Mouse (Mus musculus) lung, embryonic 14.5 days (tissue): ENCODE results near the gene Atat1. TPM values are rescaled to one million over a fixed set of nuclear protein-coding genes. Genes with fewer than 3 reads are reported as not detected.

ENCODE experiments used
- ATAC-seq: fragments of 200-750 bp; cut with Nextera tagmentation; 2 replicates; pipeline ENCODE4 v1.8.0; 2017; ENCODE audit warnings: mild to moderate bottlenecking, moderate TSS enrichment, moderate library complexity; ENCODE audit not compliant: insufficient read depth
- DNase-seq: peaks from one replicate; pipeline ENCODE4 v3.0.0-alpha.2; 2015
- H3K27ac ChIP-seq: fragments of 300-500 bp; sonication (generic); 2 replicates; pipeline ENCODE4 v1.5.1; 2014; ENCODE audit warnings: low read depth, mild to moderate bottlenecking, moderate library complexity
- H3K27me3 ChIP-seq: fragments of 300-500 bp; sonication (generic); 2 replicates; pipeline ENCODE4 v1.6.1; 2014; ENCODE audit warnings: low read length, control low read depth; ENCODE audit not compliant: insufficient read depth
- H3K36me3 ChIP-seq: fragments of 300-500 bp; sonication (generic); 2 replicates; pipeline ENCODE4 v1.6.1; 2014; ENCODE audit warnings: control low read depth; ENCODE audit not compliant: insufficient read depth
- H3K4me1 ChIP-seq: fragments of 300-500 bp; sonication (generic); 2 replicates; pipeline ENCODE4 v1.6.1; 2014; ENCODE audit warnings: antibody characterized with exemption, control low read depth; ENCODE audit not compliant: insufficient read depth
- H3K4me2 ChIP-seq: fragments of 300-500 bp; sonication (generic); 2 replicates; pipeline ENCODE4 v1.6.1; 2014; ENCODE audit warnings: mild to moderate bottlenecking
- H3K4me3 ChIP-seq: fragments of 300-500 bp; sonication (generic); 2 replicates; pipeline ENCODE4 v1.5.1; 2014; ENCODE audit warnings: low read depth, low read length
- H3K9ac ChIP-seq: fragments of 300-500 bp; sonication (generic); 2 replicates; pipeline ENCODE4 v1.6.1; 2014
- H3K9me3 ChIP-seq: fragments of 300-500 bp; sonication (generic); 2 replicates; pipeline ENCODE4 v1.6.1; 2016; ENCODE audit warnings: low read depth, low read length, control low read depth
- CTCF ChIP-seq: IDR thresholded peaks from 2 replicates; pipeline ENCODE4 v1.5.1; 2016; ENCODE audit warnings: antibody characterized with exemption, low read depth
- WGBS: fragments of 180-500 bp; shearing (Covaris S2); extraction: QIAGEN DNeasy Blood & Tissue Kit; methylation state at CpG from one replicate; pipeline ENCODE4 v1.1.7; 2014; 5-methylcytosine and 5-hydroxymethylcytosine counted together
- polyA plus RNA-seq: library from polyadenylated mRNA; unstranded; fragments of >200 nt; fragmentation: Nextera tagmentation; extraction: Ambion mirVana; gene quantifications from 2 replicates; pipeline ENCODE4 v1.2.1, GENCODE M21; 2014

The Atat1 gene
- polyA plus RNA-seq, 1 experiment from 2014 or later: 77.9 TPM

DNA sequence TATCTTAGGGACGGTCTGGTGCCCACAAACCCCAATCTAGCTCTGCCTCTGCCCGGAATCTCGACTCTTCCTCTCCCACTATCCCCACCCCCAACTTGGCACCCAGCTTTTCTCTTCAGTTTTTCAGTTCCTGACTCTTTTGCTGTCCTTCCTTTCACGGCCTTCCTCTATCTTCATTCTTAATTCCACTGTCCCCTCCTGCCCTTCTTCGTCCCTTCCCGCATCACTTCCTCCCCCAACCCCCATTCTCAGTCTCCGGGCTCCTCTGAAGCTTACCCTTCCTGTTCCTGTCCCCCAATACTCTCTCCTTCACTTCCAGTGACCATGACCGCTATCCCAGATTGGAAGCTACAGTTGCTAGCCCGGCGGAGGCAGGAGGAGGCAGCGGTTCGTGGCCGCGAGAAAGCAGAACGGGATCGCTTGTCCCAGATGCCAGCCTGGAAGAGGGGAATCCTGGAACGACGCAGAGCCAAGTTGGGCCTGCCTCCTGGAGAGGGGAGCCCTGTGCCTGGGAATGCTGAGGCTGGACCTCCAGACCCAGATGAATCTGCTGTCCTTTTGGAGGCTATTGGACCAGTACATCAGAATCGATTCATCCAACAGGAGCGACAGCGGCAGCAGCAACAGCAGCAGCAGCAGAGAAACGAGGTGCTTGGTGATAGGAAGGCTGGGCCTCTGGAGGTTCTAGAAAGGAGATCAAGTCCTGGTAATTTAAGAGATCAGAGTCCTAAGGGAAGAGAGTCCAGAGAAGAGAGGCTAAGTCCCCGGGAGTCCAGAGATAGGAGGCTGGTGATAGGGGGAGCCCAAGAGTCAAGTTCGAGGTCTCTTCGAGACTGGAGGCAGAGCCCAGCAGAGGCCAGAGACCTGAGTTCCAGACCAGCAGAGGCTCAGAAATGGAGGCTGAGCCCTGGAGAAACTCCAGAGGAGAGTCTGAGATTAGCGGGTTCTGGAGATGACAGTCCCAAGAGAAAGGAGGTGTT, 42.7 kb downstream of the Atat1 start:
- Histone ChIP-seq H3K36me3 (peaks cover 17% of the 10 kb centered on the region), H3K4me2 (peak overlapping the region; percentile 98), H3K9me3 (no peaks in the 10 kb centered on the region), H3K27me3 (no peaks in the 10 kb centered on the region), H3K27ac (peak overlapping the region; percentile 98), H3K4me1 (peaks cover 15% of the 10 kb centered on the region), H3K9ac (peak overlapping the region; percentile 80), H3K4me3 (peak overlapping the region; percentile 68)
- 4% methylated on average over 26 of the region's 26 CpGs for WGBS
- ATAC-seq: no peak
- TF ChIP-seq CTCF: 0 out of 2 replicates have a peak, but pooled peaks have one; percentile 33
- DNase-seq: peak; percentile 69

DNA sequence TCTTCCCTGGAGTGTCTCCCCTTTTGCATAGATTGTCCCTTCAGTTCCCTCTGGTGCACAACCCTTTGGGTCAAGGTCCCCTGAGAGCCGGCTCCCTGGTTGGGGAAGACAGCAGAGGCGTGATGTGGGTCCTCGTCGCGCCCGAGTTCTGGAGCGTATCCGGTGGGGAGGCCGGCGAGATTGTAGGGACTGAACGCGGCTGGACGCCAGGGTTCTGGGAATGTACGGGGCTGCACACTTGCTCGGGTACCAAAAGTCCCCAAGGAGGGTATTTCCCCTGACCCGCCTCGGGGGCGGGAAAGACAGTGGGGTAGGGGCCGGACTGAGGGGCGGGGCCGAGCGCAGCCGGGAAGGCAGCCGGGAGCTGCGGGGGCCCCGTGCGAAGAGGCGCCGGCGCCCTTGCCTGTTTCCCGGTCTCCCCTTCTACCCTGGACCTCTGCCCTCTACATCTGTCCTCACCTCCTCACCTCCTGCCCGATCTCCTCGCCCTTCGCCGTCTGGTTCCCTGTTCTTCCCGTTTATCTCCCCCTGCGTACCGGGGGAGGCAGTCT, 43.5 kb downstream of the Atat1 start:
- H3K9ac ChIP-seq: peak overlapping the region; percentile 80
- peak overlapping the region; percentile 98 for H3K4me2 ChIP-seq
- peaks cover 12% of the 10 kb centered on the region for H3K36me3 ChIP-seq
- no peak for TF ChIP-seq CTCF
- H3K9me3 ChIP-seq: no peaks in the 10 kb centered on the region
- peak overlapping the region; percentile 98 for H3K27ac ChIP-seq
- WGBS: under 1% methylated on average over 38 of the region's 38 CpGs
- ATAC-seq (peak; percentile 61), DNase-seq (peak; percentile 84)
- peaks cover 15% of the 10 kb centered on the region for H3K4me1 ChIP-seq
- H3K27me3 ChIP-seq: no peaks in the 10 kb centered on the region
- peak overlapping the region; percentile 68 for H3K4me3 ChIP-seq

DNA sequence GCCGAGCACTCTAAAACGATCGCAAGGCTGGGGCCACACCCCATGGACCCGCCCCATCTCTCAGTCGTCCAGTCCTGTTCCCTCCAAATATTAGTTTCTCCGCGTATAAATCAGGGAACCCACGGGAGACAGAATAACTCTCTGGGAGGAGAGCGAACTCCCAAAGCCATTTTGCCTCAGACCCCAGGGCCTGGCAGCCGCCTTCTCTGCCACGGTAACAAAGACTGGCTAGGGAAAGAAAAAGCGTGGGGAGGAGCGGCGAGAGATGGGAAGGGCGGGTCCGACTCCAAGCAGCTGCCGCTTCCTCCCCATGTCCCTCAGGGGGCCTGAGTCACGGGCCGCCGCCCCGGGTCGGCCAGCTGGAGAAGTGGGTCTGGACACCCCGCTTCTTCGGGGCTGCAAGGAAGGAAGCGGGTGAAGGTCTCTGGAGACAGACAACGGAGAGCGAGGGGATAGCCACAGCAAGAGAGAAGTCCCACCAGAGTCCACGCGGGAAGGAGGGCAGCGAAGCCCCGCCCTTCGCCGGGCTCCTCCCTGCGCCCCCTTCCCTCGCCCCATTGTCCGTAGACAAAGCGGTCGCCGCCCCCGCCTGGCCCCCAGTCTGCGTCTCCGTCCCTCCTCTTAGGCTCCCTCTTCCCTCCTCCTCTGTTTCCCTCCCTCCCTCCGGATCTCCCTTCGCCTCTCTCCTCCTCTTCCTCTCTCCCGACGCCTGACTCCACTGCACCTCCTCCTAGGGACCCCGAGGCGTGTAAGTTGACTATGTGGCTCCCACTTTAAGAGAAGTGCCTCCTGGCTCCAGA, 44.2 kb downstream of the Atat1 start, which contains the start of gene Ppp1r18:
TSS of gene Ppp1r18 (plus strand) at position 113 of the 800 bp plus-strand sequence.
- Histone ChIP-seq H3K4me1 (peaks cover 16% of the 10 kb centered on the region), H3K27me3 (no peaks in the 10 kb centered on the region), H3K27ac (peak within 1 kb of the TSS; percentile 98), H3K9me3 (no peaks in the 10 kb centered on the region), H3K36me3 (peaks cover 8% of the 10 kb centered on the region), H3K4me3 (peak within 1 kb of the TSS; percentile 68), H3K4me2 (peak within 1 kb of the TSS; percentile 98), H3K9ac (peak within 1 kb of the TSS; percentile 80)
- no peak for TF ChIP-seq CTCF
- ATAC-seq: peak; percentile 70
- under 1% methylated on average over 43 of the region's 48 CpGs for WGBS
- peak; percentile 89 for DNase-seq

DNA sequence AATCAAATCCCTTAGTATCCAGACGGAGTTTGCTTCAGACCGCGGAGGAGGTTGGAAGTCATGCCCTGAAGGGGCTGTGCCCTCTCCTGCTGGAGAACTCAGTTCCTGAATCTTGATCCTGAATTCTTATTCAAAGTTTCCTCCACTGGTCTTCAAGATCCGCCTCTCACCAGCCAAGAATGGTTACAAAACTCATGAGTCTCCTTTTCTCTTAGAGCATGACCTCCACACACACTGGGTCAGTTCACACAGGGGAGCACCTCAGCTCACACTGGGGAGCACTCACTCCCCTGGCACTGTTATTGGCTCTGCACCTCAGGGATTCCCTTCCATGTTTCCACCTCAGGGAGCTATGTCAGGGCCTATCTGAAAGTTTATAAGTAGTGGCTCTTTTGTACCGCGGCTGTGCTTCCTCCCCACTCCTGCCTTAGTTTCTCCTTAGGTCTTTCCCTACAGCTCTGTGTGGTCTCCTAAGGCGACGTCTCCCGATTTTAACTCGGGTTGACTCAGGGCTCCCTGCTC, 45.0 kb downstream of the Atat1 start:
- DNase-seq (no peak), ATAC-seq (no peak)
- Histone ChIP-seq H3K4me3 (peak overlapping the region; percentile 68), H3K4me2 (peak overlapping the region; percentile 98), H3K9ac (peak overlapping the region; percentile 80), H3K36me3 (peaks cover 8% of the 10 kb centered on the region; the same call in 1 of the 2 replicates), H3K27ac (peak overlapping the region; percentile 98), H3K27me3 (no peaks in the 10 kb centered on the region), H3K4me1 (peaks cover 13% of the 10 kb centered on the region; the same call in 1 of the 2 replicates), H3K9me3 (no peaks in the 10 kb centered on the region)
- 23% methylated on average over 10 of the region's 10 CpGs for WGBS
- TF ChIP-seq CTCF: no peak

DNA sequence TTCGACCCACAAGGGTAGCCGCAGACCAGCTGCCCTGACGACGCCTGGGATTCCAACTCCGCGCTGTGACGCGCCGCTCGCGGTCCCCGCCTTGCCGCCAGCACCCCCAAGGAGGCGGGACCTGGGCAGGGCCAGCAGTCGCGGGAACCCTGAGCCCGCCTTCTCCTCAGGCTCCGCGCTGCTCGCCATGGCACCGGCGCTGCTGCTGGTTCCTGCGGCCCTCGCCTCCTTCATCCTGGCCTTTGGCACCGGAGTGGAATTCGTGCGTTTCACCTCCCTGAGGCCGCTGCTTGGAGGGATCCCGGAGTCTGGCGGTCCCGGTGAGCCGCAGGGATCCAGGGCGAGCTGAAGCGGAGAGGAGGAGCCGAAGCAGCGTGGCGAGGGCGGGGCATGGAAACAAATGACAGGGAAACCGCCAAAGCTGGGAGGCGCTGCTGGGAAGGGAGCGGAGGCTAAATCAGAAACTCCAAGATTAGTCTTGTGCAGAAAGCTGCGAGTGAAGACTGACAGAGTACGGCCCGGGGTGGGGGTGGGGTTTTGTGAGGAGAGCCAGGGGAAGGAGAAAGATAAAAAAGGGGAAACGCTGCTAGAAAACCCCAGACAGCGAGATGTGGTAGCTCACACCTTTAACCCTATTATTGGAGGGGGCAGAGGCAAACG, 48.5 kb downstream of the Atat1 start, which contains the start of gene Nrm:
TSS of gene Nrm (plus strand) at position 121 of the 660 bp plus-strand sequence.
- 0 out of 2 replicates have a peak, but pooled peaks cover 7% of the 10 kb centered on the region for H3K4me1 ChIP-seq
- TF ChIP-seq CTCF: peak; percentile 62
- DNase-seq: peak; percentile 96
- H3K9me3 ChIP-seq: no peaks in the 10 kb centered on the region
- peak within 1 kb of the TSS; percentile 66 for H3K4me3 ChIP-seq
- WGBS: under 1% methylated on average over 47 of the region's 47 CpGs
- H3K4me2 ChIP-seq: peak within 1 kb of the TSS; percentile 67
- peak; percentile 92 for ATAC-seq
- H3K9ac ChIP-seq: peak within 1 kb of the TSS; percentile 68
- peaks cover 33% of the 10 kb centered on the region for H3K36me3 ChIP-seq
- peak within 1 kb of the TSS; percentile 86 for H3K27ac ChIP-seq
- H3K27me3 ChIP-seq: no peaks in the 10 kb centered on the region

DNA sequence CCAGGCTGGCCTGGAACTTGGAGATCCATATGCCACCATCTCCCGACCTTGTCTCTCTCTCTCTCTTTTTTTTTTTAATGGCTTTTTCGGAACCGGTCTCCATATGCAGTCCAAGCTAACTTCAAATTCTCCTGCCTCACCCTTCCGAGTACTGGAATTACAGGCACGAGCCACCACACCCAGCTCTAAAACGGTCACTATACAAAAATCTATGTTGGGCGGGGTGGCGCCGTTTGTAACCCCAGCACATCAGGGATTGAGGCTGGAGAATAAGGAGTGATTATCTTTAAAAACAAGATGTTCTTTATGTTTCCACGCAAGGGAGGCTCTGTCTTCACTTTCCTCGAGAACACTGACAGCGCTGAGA, 49.1 kb downstream of the Atat1 start:
- Histone ChIP-seq H3K4me1 (0 out of 2 replicates have a peak, but pooled peaks cover 7% of the 10 kb centered on the region), H3K4me2 (peak overlapping the region; percentile 67), H3K4me3 (peak overlapping the region; percentile 66), H3K9me3 (no peaks in the 10 kb centered on the region), H3K36me3 (peaks cover 37% of the 10 kb centered on the region), H3K9ac (peak overlapping the region; percentile 68), H3K27me3 (no peaks in the 10 kb centered on the region), H3K27ac (peak overlapping the region; percentile 86)
- DNase-seq: no peak
- no peak; the same call in 1 of the 2 replicates for ATAC-seq
- no peak for TF ChIP-seq CTCF
- WGBS: 3% methylated on average over 12 of the region's 12 CpGs
